Mouse (Mus musculus) CH12.LX (cell line): ENCODE measurements around the gene Igfbp5. TPM values are rescaled to one million over a fixed set of nuclear protein-coding genes. Genes with fewer than 3 reads are reported as not detected.

Experiments used
- DNase-seq: peaks from one replicate; pipeline ENCODE4 v3.0.0-alpha.2; 2013; ENCODE audit errors: extremely low read depth
- H3K27ac ChIP-seq: 2 replicates; pipeline ENCODE4 v1.5.1; 2012; ENCODE audit warnings: low read depth, mild to moderate bottlenecking, control low read depth, moderate library complexity; ENCODE audit not compliant: insufficient read depth
- H3K27me3 ChIP-seq: replicated peaks from 2 replicates; pipeline ENCODE3; 2012; ENCODE audit warnings: inconsistent platforms
- H3K36me3 ChIP-seq, 2 experiments: replicated peaks in 1 of 2; 2 replicates each; pipeline versions ENCODE3 to v1.6.1; 2012; ENCODE audit warnings: inconsistent platforms in 1 of 2, low read length in 1 of 2, mild to moderate bottlenecking in 1 of 2, mixed read lengths in 1 of 2, moderate library complexity in 1 of 2; ENCODE audit not compliant: control insufficient read depth in 1 of 2, insufficient read depth in 1 of 2
- H3K4me1 ChIP-seq, 2 experiments: 2 replicates each; pipeline ENCODE4 v1.6.1; 2012; ENCODE audit warnings: inconsistent platforms in 1 of 2, moderate library complexity in 1 of 2; ENCODE audit not compliant: insufficient read depth in 2 of 2, control insufficient read depth in 1 of 2
- H3K4me2 ChIP-seq: 2 replicates; pipeline ENCODE4 v1.6.1; 2012; ENCODE audit warnings: low read depth, mild to moderate bottlenecking, control low read depth; ENCODE audit not compliant: poor library complexity, insufficient read depth, severe bottlenecking
- H3K4me3 ChIP-seq, 3 experiments: fragments of 150-350 bp in 1 of 3; sonication (generic) in 1 of 3; replicated peaks in 1 of 3; 2 replicates each; pipeline versions ENCODE3 to v1.5.1; 2011 to 2012; ENCODE audit warnings: low read depth in 2 of 3, low read length in 2 of 3, mild to moderate bottlenecking in 2 of 3, moderate library complexity in 2 of 3, control low read depth in 1 of 3, improper control_type of control experiment in 1 of 3, inconsistent platforms in 1 of 3, mixed read lengths in 1 of 3; ENCODE audit not compliant: poor library complexity in 1 of 3
- H3K79me2 ChIP-seq: replicated peaks from 2 replicates; pipeline ENCODE4 v1.6.1; 2012; ENCODE audit warnings: mild to moderate bottlenecking, moderate library complexity; ENCODE audit not compliant: control insufficient read depth, poor library complexity, insufficient read depth, severe bottlenecking; ENCODE audit errors: extremely low read depth
- H3K9ac ChIP-seq: 2 replicates; pipeline ENCODE4 v1.6.1; 2012; ENCODE audit warnings: low read depth, mild to moderate bottlenecking, control low read depth, moderate library complexity; ENCODE audit not compliant: insufficient read depth
- H3K9me3 ChIP-seq: replicated peaks from 2 replicates; pipeline ENCODE3; 2012; ENCODE audit warnings: low read length, inconsistent platforms, mixed read lengths
- CHD1 ChIP-seq: IDR thresholded peaks from 2 replicates; pipeline ENCODE4 v1.6.1; 2012; ENCODE audit warnings: low read depth, low read length, improper control_type of control experiment, inconsistent platforms
- CTCF ChIP-seq, 2 experiments: IDR thresholded peaks in 1 of 2; conservative IDR thresholded peaks in 1 of 2; 2 replicates each; pipeline ENCODE4 v1.5.1; 2011 to 2012; ENCODE audit warnings: low read depth in 2 of 2, low read length in 2 of 2, improper control_type of control experiment in 1 of 2, inconsistent platforms in 1 of 2, mild to moderate bottlenecking in 1 of 2, moderate library complexity in 1 of 2
- ELF1 ChIP-seq: IDR thresholded peaks from 2 replicates; pipeline ENCODE4 v1.6.1; 2014; ENCODE audit warnings: low read depth, mild to moderate bottlenecking, inconsistent platforms, low read length, improper control_type of control experiment
- EP300 ChIP-seq: IDR thresholded peaks from 2 replicates; pipeline ENCODE4 v1.6.1; 2011; ENCODE audit warnings: low read length, improper control_type of control experiment
- ETS1 ChIP-seq: conservative IDR thresholded peaks from 2 replicates; pipeline ENCODE4 v1.6.1; 2012; ENCODE audit warnings: low read depth, mild to moderate bottlenecking, inconsistent platforms, low read length, improper control_type of control experiment, moderate library complexity
- GABPA ChIP-seq: IDR thresholded peaks from 2 replicates; pipeline ENCODE4 v1.6.1; 2012; ENCODE audit warnings: low read depth, low read length, improper control_type of control experiment, inconsistent platforms; ENCODE audit not compliant: insufficient replicate concordance
- IRF4 ChIP-seq: IDR thresholded peaks from 2 replicates; pipeline ENCODE4 v1.6.1; 2014; ENCODE audit warnings: low read depth, mild to moderate bottlenecking, inconsistent platforms, low read length, improper control_type of control experiment
- JUN ChIP-seq: IDR thresholded peaks from 2 replicates; pipeline ENCODE4 v1.6.1; 2011; ENCODE audit warnings: low read depth, mild to moderate bottlenecking, low read length, improper control_type of control experiment, moderate library complexity; ENCODE audit not compliant: insufficient read depth
- KAT2A ChIP-seq: IDR thresholded peaks from 2 replicates; pipeline ENCODE4 v1.6.1; 2012; ENCODE audit warnings: low read length, improper control_type of control experiment, inconsistent platforms; ENCODE audit not compliant: insufficient replicate concordance
- MAFK ChIP-seq: IDR thresholded peaks from 2 replicates; pipeline ENCODE4 v1.6.1; 2011; ENCODE audit warnings: low read length, improper control_type of control experiment; ENCODE audit not compliant: insufficient replicate concordance
- MEF2A ChIP-seq: IDR thresholded peaks from 2 replicates; pipeline ENCODE4 v1.6.1; 2014; ENCODE audit warnings: low read depth, mild to moderate bottlenecking, inconsistent platforms, low read length, improper control_type of control experiment, borderline replicate concordance
- MYC ChIP-seq: IDR thresholded peaks from 2 replicates; pipeline ENCODE4 v1.6.1; 2011; ENCODE audit warnings: low read depth, mild to moderate bottlenecking, improper control_type of control experiment, low read length
- NELFE ChIP-seq: IDR thresholded peaks from 2 replicates; pipeline ENCODE4 v1.6.1; 2011; ENCODE audit warnings: low read depth, low read length, improper control_type of control experiment
- PAX5 ChIP-seq: IDR thresholded peaks from 2 replicates; pipeline ENCODE4 v1.6.1; 2012; ENCODE audit warnings: low read length, inconsistent platforms, mixed read lengths
- POLR2A ChIP-seq: IDR thresholded peaks from 2 replicates; pipeline ENCODE4 v1.6.1; 2011; ENCODE audit warnings: low read depth, mild to moderate bottlenecking, improper control_type of control experiment, low read length
- SMC3 ChIP-seq: IDR thresholded peaks from 2 replicates; pipeline ENCODE4 v1.6.1; 2011; ENCODE audit warnings: low read depth, low read length, improper control_type of control experiment
- UBTF ChIP-seq: IDR thresholded peaks from 2 replicates; pipeline ENCODE4 v1.6.1; 2012; ENCODE audit warnings: low read depth, mild to moderate bottlenecking, inconsistent platforms, low read length, improper control_type of control experiment, moderate library complexity
- USF2 ChIP-seq: conservative IDR thresholded peaks from 2 replicates; pipeline ENCODE4 v1.6.1; 2011; ENCODE audit warnings: low read depth, low read length, improper control_type of control experiment
- ZKSCAN1 ChIP-seq: IDR thresholded peaks from 2 replicates; pipeline ENCODE4 v1.6.1; 2012; ENCODE audit warnings: low read depth, inconsistent platforms, low read length, improper control_type of control experiment, borderline replicate concordance
- ZMIZ1 ChIP-seq: IDR thresholded peaks from 2 replicates; pipeline ENCODE4 v1.6.1; 2012; ENCODE audit warnings: low read depth, mild to moderate bottlenecking, inconsistent platforms, low read length, improper control_type of control experiment
- dilution Hi-C: fragments of 300-500 bp; cut with MboI; formaldehyde crosslinking; loops from 2 replicates; pipeline ENCODE4 v1.14.3; 2020; ENCODE audit warnings: low sequenced_read_pairs; ENCODE audit not compliant: extremely low pct_unique_long_range_greater_than_20kb, extremely low pct_ligation_motif_present
- in situ Hi-C: fragments of 300-500 bp; cut with MboI; formaldehyde crosslinking; loops from 3 replicates; pipeline ENCODE4 v1.14.3; 2019; ENCODE audit warnings: low sequenced_read_pairs, low pct_ligation_motif_present, low pct_unique_long_range_greater_than_20kb, mixed read lengths
- polyA plus RNA-seq: library from polyadenylated mRNA; unstranded; fragments of >175 nt; gene quantifications from 2 replicates; pipeline ENCODE4 v1.2.1, GENCODE M21; 2012; ENCODE audit warnings: low read depth; ENCODE audit not compliant: insufficient read length
- total RNA-seq, 2 experiments: library from RNA; depleted of rRNA; stranded (reverse); fragments of 300-350 nt in 1 of 2; fragments of >200 nt in 1 of 2; gene quantifications; 2 replicates each; pipeline ENCODE4 v1.2.3; 2012 to 2014

Gene Igfbp5
- total and polyA plus RNA-seq, 3 experiments = 0.08 to 0.09 TPM; not detected in 1

DNA sequence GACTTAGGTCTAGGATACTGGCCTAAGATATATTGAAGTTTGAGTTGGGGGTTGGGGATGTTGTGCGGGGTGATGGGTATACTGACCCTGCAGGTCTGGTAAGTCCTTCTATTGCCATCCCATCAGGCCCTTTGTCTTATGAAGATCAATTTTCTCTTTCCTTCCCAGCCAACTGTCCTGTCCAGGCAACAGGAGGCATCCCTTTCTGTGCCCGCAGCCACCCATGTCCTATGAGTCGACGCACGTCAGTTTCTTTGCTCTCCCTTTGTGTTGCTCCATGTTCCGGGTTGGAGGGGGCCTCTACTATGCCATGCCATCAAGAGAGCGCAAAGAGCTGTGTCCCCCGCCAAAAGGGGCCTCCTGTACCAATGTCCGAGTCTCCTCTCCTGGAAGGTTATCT is 14.7 kb downstream of the Igfbp5 start:
- Histone ChIP-seq H3K27me3 (peaks cover 55% of the 10 kb centered on the region), H3K4me2 (no peak overlapping the region), H3K27ac (no peak overlapping the region), H3K4me1 (no peaks in the 10 kb centered on the region), H3K9ac (no peak overlapping the region), H3K79me2 (no peaks in the 10 kb centered on the region), H3K36me3 (no peaks in the 10 kb centered on the region)
- no peak for DNase-seq
- in situ Hi-C loops = loop anchor here (10.0 to 25.0 kb wide), 2 partner anchors 273 to 415 kb away; partner anchors contain the start of gene Smarcal1
- dilution Hi-C loops = no loop called here
- no peak for TF ChIP-seq POLR2A
- TF ChIP-seq ETS1 = no peak
- no peak for TF ChIP-seq CHD1
- no peak for TF ChIP-seq SMC3
- no peak for TF ChIP-seq MYC
- no peak for TF ChIP-seq ELF1
- no peak for TF ChIP-seq ZKSCAN1
- no peak for TF ChIP-seq PAX5
- TF ChIP-seq CTCF (conservative IDR thresholded peaks at IDR 0.05 in 1 of 2, IDR thresholded peaks at IDR 0.05 in 1 of 2; ENCODE audit: low read depth in 2 of 2, low read length in 2 of 2) = no peak
- TF ChIP-seq KAT2A = no peak
- no peak for TF ChIP-seq ZMIZ1
- TF ChIP-seq JUN = no peak
- TF ChIP-seq MAFK = no peak
- TF ChIP-seq USF2 = no peak
- TF ChIP-seq, all 38 proteins: peak for 0
- Histone ChIP-seq H3K9me3 (no peaks in the 10 kb centered on the region), H3K4me3 (no peak overlapping the region)

DNA sequence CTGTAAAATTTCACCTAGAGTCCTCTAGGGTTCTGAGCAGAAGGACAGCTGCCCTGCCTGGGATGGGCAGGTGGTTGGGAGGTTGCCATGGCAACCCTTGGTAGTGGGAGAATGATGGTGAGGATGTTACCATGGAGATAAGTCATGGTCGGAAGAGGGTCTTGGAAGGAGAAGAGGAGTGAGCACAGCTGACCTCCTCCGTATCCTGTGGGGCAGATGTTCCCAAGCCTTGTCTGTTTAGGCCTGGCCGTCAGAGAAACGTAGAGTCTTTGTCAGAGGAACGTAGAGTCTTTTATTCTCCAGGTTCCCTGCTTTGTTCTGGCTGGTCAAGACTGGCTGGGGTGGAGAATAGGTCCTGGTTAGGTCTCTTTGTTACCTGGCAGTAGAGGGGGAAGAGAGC is 15.8 kb downstream of the Igfbp5 start:
- Histone ChIP-seq H3K27ac (no peak overlapping the region), H3K4me1 (peaks cover 4 to 10% of the 10 kb centered on the region in 2 experiments; a peak in 3 of 4 replicates), H3K36me3 (no peaks in the 10 kb centered on the region), H3K4me3 (no peak overlapping the region), H3K9ac (no peak overlapping the region), H3K27me3 (peaks cover 44% of the 10 kb centered on the region), H3K4me2 (no peak overlapping the region), H3K9me3 (no peaks in the 10 kb centered on the region), H3K79me2 (no peaks in the 10 kb centered on the region)
- TF ChIP-seq IRF4 (no peak), NELFE (no peak), UBTF (no peak), ZKSCAN1 (no peak), MEF2A (no peak), ELF1 (no peak), CHD1 (no peak), GABPA (no peak), PAX5 (no peak), EP300 (no peak)
- dilution Hi-C loops (no loop called here), in situ Hi-C loops (loop anchor here (25.0 kb wide), 1 partner anchor 272 kb away; the partner anchor contains the start of gene Smarcal1)
- no peak for DNase-seq
